16 mouse cellular contexts compared by ENCODE assay signal in genomic region chr6:111512359-111512758, GRCm38 (mm10).
DNase-seq lines count a peak whose midpoint lies in the region; ATAC-seq lines count a peak whose summit lies in the region.
"Had no signal": no experiment of that assay in that cellular context is flagged by ENCODE, and none has a peak within 500 bp of the region (broad histone marks: within the 10 kb centered on the region; RNA-seq: fewer than 3 reads in every experiment).

No protein-coding gene starts in this region.

- WGBS in lung, embryonic 16.5 days = 44% methylated on average over 2 of the region's 2 CpGs
- 18% methylated on average over 2 of the region's 2 CpGs for WGBS in hindbrain, embryonic 11.5 days
- WGBS in midbrain, embryonic 16.5 days = 34% methylated on average over 2 of the region's 2 CpGs

- H3K4me2 ChIP-seq in lung, embryonic 16.5 days (ENCODE audit: low read depth, low read length) = no peak overlapping the region
- no peak overlapping the region for H3K4me2 ChIP-seq in hindbrain, embryonic 11.5 days (replicated peaks; ENCODE audit: low read depth, low read length)
- H3K4me2 ChIP-seq in midbrain, embryonic 16.5 days (ENCODE audit: low read length) = no peak overlapping the region
- H3K4me2 ChIP-seq: embryonic facial prominence, embryonic 15.5 days; limb, embryonic 15.5 days had no signal

- peak; percentile 56; the same call in 1 of the 2 replicates for ATAC-seq in lung, embryonic 16.5 days (ENCODE audit: low read depth)
- 0 out of 2 replicates have a peak, but pooled peaks have one; percentile 21 for ATAC-seq in hindbrain, embryonic 11.5 days (ENCODE audit: low FRiP score)
- peak; percentile 70 for ATAC-seq in midbrain, embryonic 16.5 days
- ATAC-seq: CD4-positive, CD25-positive, alpha-beta regulatory T cell, adult 4 months; intestine, embryonic 16.5 days had no signal

- DNase-seq in lung, postnatal 36 days = no peak
- peak; percentile 27 for DNase-seq in embryo, embryonic 11 days
- DNase-seq in hindbrain, embryonic 11.5 days (ENCODE audit: low spot score) = peak; percentile 25
- no peak for DNase-seq in left cerebral cortex, adult 11 months (ENCODE audit: low spot score)
- no peak for DNase-seq in urinary bladder, postnatal 4 days (ENCODE audit: low spot score in 2 of 2)
- no peak for DNase-seq in gastrocnemius, postnatal 10 days
- DNase-seq: cerebellum, adult 11 months; cerebellum, postnatal 36 days; heart, postnatal 10 days; lung, adult 18-20 months had no signal

- H3K4me1 ChIP-seq in lung, embryonic 16.5 days (replicated peaks; ENCODE audit: control insufficient read depth, insufficient read depth, low read length) = no peaks in the 10 kb centered on the region
- H3K4me1 ChIP-seq in hindbrain, embryonic 11.5 days (replicated peaks; ENCODE audit: control insufficient read depth, insufficient read depth, low read length) = no peaks in the 10 kb centered on the region; the same call in 1 of the 2 replicates
- H3K4me1 ChIP-seq in midbrain, embryonic 16.5 days (ENCODE audit: control insufficient read depth, insufficient read depth, low read length) = peaks cover 4% of the 10 kb centered on the region
- H3K4me1 ChIP-seq: embryonic facial prominence, embryonic 15.5 days; limb, embryonic 15.5 days had no signal

- H3K27me3 ChIP-seq in lung, embryonic 16.5 days (ENCODE audit: control insufficient read depth, insufficient read depth, low read depth, low read length) = no peaks in the 10 kb centered on the region
- no peaks in the 10 kb centered on the region for H3K27me3 ChIP-seq in hindbrain, embryonic 11.5 days (ENCODE audit: control insufficient read depth, insufficient read depth, low read length)
- no peaks in the 10 kb centered on the region for H3K27me3 ChIP-seq in midbrain, embryonic 16.5 days (ENCODE audit: control insufficient read depth, insufficient read depth, low read depth, low read length)
- H3K27me3 ChIP-seq: embryonic facial prominence, embryonic 15.5 days; limb, embryonic 15.5 days had no signal

- no peaks in the 10 kb centered on the region for H3K9me3 ChIP-seq in lung, embryonic 16.5 days (ENCODE audit: control insufficient read depth, low read length)
- H3K9me3 ChIP-seq in hindbrain, embryonic 11.5 days (ENCODE audit: control insufficient read depth, low read length) = no peaks in the 10 kb centered on the region
- H3K9me3 ChIP-seq in midbrain, embryonic 16.5 days (replicated peaks; ENCODE audit: control insufficient read depth, low read length, poor library complexity, severe bottlenecking) = no peaks in the 10 kb centered on the region
- H3K9me3 ChIP-seq: embryonic facial prominence, embryonic 15.5 days; limb, embryonic 15.5 days had no signal

- no peak overlapping the region for H3K4me3 ChIP-seq in lung, embryonic 16.5 days (ENCODE audit: low read length)
- no peak overlapping the region for H3K4me3 ChIP-seq in hindbrain, embryonic 11.5 days (ENCODE audit: low read depth, low read length)
- H3K4me3 ChIP-seq in midbrain, embryonic 16.5 days (ENCODE audit: low read depth, low read length) = no peak overlapping the region
- H3K4me3 ChIP-seq: embryonic facial prominence, embryonic 15.5 days; limb, embryonic 15.5 days had no signal

- no peak overlapping the region for H3K9ac ChIP-seq in lung, embryonic 16.5 days (ENCODE audit: low read length)
- H3K9ac ChIP-seq in hindbrain, embryonic 11.5 days (ENCODE audit: low read depth, low read length) = no peak overlapping the region
- no peak overlapping the region for H3K9ac ChIP-seq in midbrain, embryonic 16.5 days (ENCODE audit: low read depth, low read length)
- H3K9ac ChIP-seq: embryonic facial prominence, embryonic 15.5 days; limb, embryonic 15.5 days had no signal

- no peak overlapping the region for H3K27ac ChIP-seq in lung, embryonic 16.5 days (ENCODE audit: low read length)
- H3K27ac ChIP-seq in hindbrain, embryonic 11.5 days (ENCODE audit: low read depth, low read length) = no peak overlapping the region
- H3K27ac ChIP-seq in midbrain, embryonic 16.5 days (ENCODE audit: low read length) = no peak overlapping the region
- H3K27ac ChIP-seq: embryonic facial prominence, embryonic 15.5 days; limb, embryonic 15.5 days had no signal

- H3K36me3 ChIP-seq in lung, embryonic 16.5 days (ENCODE audit: control insufficient read depth, insufficient read depth, low read length) = no peaks in the 10 kb centered on the region
- no peaks in the 10 kb centered on the region for H3K36me3 ChIP-seq in hindbrain, embryonic 11.5 days (ENCODE audit: control insufficient read depth, insufficient read depth, low read length)
- no peaks in the 10 kb centered on the region for H3K36me3 ChIP-seq in midbrain, embryonic 16.5 days (ENCODE audit: control insufficient read depth, insufficient read depth, low read length)
- H3K36me3 ChIP-seq: embryonic facial prominence, embryonic 15.5 days; limb, embryonic 15.5 days had no signal

Comparison
In these comparisons a context has a peak if more than half of its experiments do, and no peak if none do; other contexts are left out.
1. DNase-seq: peak in embryo, embryonic 11 days (single experiment) and hindbrain, embryonic 11.5 days (single experiment); none in lung, postnatal 36 days (single experiment), left cerebral cortex, adult 11 months (single experiment), urinary bladder, postnatal 4 days (0 of 2) and gastrocnemius, postnatal 10 days (single experiment).
2. Peak in every context shown above with its lines, with median percentiles within 50 percentile points of each other: ATAC-seq.